Mouse (Mus musculus) B cell, adult 2 months (primary cell): ENCODE measurements around the gene Rec8.
A peak's percentile ranks its signal among the peaks of the same experiment; 100 is the strongest.

Experiments used
- DNase-seq, 2 experiments: peaks; one replicate each; pipeline ENCODE4 v3.0.0; 2022

The Rec8 gene

GRCm38 (mm10) chr14:55643060-55643907 lies 25.4 kb downstream of the Rec8 start, which contains the start of gene Tm9sf1:
Gene Tm9sf1 (minus strand): TSS chr14:55643806.
- DNase-seq, result peak; percentile 84 to 89

DNA sequence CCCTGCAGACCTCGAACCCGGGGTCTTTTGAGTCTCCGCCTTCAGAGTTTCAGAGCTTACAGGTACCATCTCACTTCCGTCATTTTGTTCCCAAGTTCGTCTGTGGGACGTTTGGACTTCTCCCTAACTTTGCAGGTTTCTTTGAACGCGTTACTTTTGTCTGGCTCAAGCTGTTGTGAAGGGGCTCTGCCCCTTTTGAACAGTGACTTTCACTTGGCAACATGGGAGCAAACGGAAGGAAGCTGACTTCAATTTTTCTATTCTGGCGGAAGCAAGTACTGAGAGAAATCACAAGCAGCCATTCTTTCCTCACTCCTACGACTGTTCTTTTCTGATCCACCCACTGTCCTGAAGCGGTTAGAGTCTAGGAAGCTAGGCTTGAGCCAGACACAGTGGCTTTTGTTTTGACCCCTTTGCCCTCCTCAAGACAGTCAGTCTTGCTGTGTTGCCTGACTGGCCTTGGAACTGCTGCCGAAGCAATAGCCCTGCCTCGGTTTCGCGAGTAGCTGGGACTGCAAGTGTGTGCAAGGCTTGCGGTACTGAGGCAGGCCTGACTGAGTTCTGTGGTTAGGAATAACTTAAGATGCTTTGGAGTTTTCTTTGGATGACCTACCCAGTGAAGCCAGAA lies 26.5 kb downstream of the Rec8 start:
- peak; percentile 35 to 36 for DNase-seq

- no peak for DNase-seq
Observed at GRCm38 (mm10) chr14:55649884-55650283, 32.0 kb downstream of the Rec8 start, which contains the start of gene Tssk4. Gene Tssk4 (plus strand): TSS chr14:55650184.

DNA sequence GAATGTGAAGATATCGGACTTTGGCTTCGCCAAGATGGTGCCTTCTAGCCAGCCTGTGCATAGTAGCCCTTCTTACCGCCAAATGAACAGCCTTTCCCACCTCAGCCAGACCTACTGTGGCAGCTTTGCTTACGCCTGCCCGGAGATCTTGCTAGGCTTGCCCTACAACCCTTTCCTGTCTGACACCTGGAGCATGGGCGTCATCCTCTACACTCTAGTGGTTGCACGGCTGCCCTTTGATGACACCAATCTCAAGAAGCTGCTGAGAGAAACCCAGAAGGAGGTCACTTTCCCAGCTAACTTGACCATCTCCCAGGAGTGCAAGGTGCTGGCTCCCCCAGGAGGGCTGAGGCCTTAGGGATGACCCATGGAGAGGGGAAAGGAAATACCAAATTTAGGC lies 33.7 kb downstream of the Rec8 start:
- no peak for DNase-seq

- no peak for DNase-seq
Observed at GRCm38 (mm10) chr14:55656935-55657334, 39.1 kb downstream of the Rec8 start.

DNA sequence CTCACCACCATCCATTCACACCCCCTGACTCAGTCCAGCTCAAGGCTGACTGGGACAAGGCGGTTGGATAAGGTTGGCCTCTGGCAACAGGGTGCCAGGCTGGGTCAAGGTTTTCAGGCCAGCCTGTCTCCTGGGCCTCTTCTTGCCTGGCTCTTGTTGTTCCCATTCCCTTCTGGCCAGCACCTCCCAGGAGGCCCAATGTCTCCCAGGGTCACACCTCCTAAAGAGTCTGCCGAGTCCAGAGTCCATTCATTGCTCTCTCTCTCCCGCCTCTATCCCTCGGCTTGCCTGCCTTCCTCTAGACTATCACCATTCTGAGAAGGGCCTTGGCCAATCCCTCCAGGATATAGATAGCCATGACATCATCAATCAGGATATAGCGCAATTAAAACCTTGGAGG lies 40.2 kb downstream of the Rec8 start:
- DNase-seq, result no peak

GRCm38 (mm10) chr14:55659960-55660573 lies 42.2 kb downstream of the Rec8 start, which contains the start of gene Mdp1:
Gene Mdp1 (minus strand): TSS chr14:55660508.
- DNase-seq, result peak; percentile 79 to 80

DNA sequence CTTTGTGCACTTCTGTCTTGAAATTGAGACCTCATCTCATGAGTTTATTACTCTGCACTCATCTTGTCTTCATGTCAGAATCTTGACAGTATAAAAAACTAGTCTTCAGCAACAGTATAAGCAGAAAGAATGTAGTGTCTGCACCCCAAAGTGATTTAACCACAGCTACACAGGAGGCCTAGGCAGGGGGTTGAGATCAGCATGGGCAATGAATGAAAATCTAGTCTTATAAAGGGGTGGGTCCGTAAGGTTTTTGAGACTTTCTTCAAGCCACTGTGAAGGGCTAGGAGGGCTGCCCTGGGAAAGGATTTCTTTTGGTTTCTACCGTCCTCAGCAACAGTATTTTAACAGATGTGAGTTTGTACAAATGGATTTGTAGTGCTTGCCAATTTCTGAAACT lies 42.8 kb downstream of the Rec8 start:
- DNase-seq, result no peak

- DNase-seq, result no peak
Observed at GRCm38 (mm10) chr14:55671486-55671832, 53.6 kb downstream of the Rec8 start.

GRCm38 (mm10) chr14:55671833-55672740 lies 54.2 kb downstream of the Rec8 start, which contains the start of the genes Gmpr2 and Nedd8:
Gene Gmpr2 (plus strand): TSS chr14:55671941.
Gene Nedd8 (minus strand): TSS chr14:55672124.
- peak; percentile 86 to 88 for DNase-seq

DNA sequence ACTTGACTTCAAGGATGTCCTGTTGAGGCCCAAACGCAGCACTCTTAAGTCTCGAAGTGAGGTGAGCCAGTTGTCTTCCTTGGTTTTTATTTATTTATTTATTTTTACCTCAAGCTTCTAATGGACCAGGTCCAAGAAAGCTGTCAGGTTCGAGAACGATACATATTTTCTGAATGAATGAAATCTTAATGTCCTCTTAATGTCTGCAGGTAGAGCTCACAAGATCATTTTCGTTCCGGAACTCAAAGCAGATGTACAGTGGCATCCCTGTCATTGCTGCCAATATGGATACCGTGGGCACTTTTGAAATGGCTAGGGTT lies 54.9 kb downstream of the Rec8 start:
- DNase-seq, result no peak
